Mouse (Mus musculus) adrenal gland, adult 8-10 months (tissue): ENCODE measurements around the gene Cd163l1. TPM values are rescaled to one million over a fixed set of nuclear protein-coding genes. Genes with fewer than 3 reads are reported as not detected.

ENCODE experiments used
- DNase-seq: peaks from one replicate; pipeline ENCODE4 v3.0.0; 2022
- total RNA-seq, 4 experiments: library from RNA; stranded (reverse); gene quantifications; 2 replicates each; pipeline ENCODE4 v1.2.4; 2022

Cd163l1 gene
- not detected for total RNA-seq

DNA sequence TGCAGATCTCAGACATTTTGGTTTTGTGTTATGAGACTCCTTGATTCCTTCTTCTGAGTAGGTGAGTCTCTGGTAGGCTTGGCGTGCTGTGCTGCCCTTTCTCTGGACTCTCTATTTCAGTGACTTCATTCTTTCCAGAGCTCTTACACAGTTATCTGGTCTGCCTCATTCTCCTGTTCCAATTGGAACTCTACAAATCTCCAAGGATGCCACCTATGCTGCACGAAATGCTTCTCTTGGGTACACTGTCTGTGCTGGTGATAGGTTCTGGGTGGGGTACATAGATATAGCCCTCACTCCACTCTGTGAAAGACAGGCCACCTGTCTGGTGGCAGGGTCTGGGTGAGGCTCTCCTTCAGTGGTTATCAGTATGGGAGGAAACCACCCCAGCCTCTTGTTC lies at the start of gene Cd163l1:
TSS of gene Cd163l1 (plus strand) at position 301 of the 400 bp plus-strand sequence.
- no peak for DNase-seq

DNA sequence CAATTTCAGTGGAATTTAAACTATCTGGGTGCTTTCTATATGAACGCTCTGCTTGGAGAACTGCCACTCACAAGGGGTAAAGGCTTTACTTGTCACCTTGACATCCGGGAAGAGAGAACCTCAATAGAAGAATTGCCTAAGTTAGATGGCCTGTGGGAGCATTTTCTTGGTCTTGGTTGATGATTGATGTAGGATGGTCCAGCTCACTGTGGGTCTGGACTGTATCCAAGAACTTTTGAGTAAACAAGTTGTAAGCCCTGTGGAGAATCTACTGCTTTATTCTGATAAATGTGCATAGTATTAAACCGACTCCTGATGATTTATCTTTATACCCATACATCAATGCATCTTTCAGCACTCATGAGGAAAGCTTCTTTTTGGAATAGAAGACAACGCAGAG lies 48.7 kb upstream of the Cd163l1 start:
- DNase-seq = no peak

DNA sequence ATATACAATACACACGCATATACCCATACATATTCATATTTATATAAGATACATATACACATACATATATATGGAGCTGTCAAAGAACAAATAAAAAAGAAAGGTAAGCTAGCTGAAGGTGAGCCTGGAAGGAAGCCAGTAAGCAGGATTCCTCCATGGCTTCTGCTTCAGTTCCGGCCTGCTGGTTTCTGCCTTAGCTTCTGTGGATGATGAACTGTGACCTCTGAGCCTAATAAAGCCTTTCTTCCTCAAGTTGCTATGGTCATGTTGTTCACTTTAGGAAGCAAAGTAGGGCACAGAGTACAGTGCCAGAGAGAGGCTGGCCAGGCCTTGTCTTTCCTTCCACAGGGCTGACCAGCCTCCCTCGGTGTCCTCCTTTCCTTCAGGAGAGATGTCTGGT lies 47.2 kb upstream of the Cd163l1 start:
- DNase-seq = no peak

DNA sequence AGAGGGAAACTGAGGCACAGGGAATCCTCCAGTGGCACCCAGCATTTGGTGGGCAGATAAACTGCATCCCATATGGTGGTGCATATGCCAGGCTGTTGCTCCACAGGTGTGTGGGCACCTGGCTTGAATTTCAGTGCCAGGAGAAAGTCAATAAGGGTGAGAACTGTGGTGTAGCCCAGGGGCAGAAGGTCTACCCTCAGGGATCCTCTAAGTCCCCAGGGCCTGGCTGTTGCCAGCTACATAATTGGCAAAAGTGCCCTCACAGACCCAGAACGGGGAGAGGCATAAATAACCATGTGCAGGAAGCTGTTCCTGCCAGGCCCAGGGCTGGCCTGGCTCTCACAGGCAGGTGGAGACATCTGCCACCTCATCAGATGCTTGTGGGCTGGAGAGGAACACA lies 45.1 kb upstream of the Cd163l1 start, which contains the start of gene Olfr523:
TSS of gene Olfr523 (plus strand) at position 282 of the 400 bp plus-strand sequence.
- no peak for DNase-seq

DNA sequence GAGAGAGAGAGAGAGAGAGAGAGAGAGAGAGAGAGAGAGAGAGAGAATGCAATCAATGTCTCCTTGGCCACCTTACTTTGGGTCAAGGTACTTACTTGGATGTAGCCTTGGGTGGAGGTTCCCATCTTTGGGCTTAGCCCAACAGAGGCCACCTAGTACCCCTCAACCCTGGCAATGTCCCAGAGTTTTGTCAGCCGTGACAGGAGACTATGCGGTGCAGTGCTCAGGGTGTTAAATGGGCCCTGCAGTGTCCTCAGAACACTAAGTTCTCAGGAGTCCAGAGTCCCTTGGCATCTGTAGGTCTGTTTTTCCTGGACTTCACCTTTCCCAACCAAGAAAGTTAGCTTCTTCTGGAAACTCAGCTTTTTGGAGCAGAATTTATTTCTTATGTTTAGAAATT lies 38.9 kb upstream of the Cd163l1 start:
- no peak for DNase-seq

DNA sequence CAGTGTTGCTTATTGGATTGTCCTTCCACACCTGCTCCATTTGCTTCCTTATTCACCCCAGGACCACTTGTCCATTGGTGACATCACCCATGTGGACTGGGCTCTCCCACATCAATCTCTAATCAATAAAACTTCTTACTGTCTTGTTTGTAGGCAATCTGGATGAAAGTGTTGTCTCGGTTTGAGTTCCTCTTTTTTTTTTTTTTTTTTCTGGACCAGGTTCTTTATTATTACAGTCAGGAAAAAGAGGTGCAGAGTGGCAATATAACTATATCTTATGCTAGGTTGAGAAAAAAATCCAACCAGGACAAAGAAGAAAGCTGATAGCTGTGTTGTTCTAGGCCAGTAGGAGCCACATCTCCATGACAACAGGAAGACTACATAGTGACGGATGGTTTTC lies 37.4 kb upstream of the Cd163l1 start:
- DNase-seq = no peak

DNA sequence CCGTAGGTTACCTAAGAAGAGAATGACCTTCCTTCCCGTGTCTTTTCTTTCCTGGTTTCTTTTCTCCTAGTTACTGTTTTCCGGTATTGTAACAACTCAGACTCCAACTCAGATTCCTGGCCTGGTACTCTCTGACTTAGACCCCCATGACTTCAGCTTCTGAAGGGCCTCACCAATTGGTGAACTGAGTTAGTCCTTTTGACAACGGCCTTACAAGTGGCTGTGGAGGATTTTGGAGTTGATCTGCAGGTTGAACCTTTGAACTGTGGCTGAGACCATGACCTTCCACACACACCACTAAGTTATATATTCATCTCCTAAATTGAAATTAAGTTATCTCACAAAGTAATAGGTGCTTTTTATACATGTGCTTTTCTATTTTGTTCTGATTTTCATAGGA lies 33.9 kb upstream of the Cd163l1 start:
- no peak for DNase-seq

DNA sequence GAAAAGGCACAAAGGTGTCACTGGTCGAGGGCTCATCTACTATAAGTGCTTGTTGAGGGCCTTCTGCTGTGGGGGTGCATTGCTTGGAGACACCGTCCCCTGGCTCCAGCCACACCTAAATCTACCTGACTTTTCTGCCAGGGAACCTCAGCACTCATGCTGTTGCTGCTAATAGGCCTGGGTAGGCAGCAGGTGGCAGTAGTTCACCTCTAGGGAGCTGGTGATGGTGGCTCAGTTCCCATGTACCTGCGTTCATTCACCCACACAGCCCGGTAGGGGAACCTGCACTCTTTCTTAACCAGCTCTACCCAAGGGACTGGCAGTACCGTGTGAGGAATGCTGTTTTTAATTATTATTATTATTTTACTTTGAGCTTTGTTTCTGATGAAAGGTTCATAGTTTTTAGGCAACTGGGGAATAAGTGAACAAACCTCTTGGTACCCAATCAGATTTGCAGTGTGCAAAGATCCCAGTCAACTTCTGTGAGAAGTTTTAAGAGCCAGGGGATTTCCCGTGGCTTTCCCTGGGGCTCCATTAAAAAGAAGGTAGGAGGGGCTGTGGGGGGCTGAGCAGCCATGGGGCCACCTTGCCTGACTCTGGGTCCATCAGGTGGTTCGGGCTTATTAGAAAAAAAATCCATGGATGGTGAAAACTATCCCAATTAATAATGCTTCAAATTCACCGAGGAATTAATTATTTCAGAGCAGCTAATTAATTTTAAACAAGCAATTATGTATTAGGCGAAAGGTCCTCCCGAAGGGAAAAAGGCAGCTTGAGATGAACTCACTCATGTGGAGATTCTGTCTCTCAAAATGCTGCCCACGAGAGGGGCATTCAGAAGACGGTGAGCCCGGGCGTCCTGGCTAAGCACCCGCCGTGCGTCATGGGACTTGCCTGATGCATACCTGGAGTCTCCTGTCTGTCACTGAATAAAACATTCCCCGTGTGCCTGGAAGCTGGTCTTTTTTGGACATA lies 31.1 kb upstream of the Cd163l1 start:
- no peak for DNase-seq

DNA sequence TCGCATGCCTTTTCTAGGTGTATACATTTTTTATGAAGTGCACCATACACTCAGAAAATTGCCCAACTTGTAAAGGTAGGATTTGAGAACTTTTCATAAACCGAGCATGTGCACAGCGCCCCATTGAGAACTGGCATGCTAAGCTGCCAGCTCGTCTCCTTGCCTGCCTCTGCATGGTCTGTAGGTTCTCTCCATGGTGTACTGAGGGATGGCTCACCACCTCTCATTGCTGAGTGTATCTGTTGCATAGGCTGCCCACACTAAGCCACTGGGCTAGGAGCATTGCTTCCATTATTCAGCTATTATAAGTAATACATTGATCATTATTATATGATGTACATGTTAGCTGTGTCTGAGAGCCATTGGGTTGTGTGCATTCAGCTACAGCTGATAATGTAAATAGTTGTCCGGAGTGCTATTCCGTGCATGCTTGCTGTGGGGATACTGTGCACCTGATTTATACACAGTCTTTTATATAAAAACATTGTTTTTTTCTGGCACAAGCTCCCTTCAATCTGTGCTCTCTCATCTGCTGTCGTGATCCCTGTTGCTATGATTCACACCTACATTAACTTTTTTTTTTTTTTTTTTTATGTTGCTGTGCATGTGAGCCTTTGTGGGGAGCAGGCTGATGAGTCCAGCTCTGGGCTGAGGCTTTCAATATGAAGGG lies 30.2 kb upstream of the Cd163l1 start:
- DNase-seq = no peak

DNA sequence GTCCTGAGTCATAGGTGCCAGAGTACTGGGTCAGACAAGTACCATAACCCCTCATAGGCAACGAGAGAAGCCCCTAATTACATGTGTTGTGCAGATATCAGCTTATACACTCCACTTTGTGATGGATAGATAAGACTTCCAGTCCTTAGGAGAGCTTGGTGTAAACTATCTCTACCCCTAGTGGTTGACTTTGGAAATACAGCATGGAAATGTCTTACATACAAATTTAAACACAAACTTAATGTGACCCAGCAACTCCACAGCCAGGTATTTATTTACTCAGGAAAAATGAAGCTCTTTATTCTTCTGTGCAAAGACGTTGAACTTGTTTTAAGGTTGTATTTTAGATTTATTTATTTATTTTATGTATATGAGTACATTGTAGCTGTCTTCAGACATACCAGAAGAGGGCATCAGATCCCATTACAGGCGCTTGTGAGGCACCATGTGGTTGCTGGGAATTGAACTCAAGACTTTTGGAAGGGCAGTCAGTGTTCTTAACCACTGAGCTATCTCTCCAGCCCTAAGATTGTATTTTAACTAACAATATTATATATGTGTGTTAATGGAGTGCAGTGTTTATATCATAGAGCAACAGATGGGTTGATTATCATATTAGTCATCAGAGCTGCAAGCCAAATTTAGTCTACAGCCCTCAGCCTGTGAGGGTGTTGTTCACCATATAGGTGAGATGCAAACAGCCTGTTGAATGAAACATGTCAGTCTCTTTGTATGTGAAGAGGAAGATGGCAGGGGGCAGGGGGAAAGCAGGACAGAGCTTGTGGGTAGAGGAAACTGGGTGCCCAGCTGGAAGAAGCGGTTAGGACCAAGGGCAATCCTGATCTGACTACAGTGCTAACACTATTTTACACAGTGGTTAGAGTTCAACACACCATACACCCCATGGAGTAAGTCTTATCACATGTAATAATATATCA lies 29.4 kb upstream of the Cd163l1 start:
- DNase-seq = no peak

DNA sequence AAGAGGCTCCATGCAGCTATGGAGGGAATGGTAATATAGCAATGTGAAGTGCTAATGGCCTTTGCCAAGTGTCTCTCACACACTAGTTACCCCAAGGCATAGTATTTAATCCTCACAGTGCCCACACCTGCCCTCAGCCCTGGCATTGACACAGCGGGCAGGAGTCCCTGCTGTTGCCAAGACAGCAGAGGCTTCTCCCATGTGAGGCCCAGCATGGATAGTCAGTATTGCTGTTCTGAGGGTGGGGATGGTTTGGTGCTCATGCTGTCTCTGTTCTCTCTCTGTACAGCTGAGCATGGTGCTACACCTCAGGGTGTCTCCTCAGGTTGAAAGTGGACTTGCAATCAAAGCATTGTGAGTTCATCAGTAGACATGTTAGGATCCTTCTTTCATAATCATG lies 27.6 kb upstream of the Cd163l1 start:
- DNase-seq = no peak

DNA sequence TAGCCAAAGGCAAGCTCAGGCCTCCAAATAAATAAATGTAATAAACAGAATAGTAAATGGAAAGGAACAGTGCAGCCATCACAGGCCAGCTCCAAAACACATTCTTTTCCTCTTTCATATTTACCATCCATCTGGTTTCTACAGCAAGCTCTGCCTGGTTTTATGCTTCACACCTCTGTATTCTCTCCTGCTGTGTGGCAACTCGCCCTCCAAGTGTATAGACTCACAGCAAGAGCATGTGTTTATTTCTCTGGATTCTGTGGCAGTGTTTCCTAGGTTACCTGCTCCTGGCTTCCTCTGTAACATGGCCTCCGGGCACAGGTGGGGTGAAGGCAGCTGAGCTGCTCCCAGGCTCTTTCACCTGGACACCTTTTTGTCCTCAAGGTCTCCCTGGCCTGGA lies 25.6 kb upstream of the Cd163l1 start:
- no peak for DNase-seq

DNA sequence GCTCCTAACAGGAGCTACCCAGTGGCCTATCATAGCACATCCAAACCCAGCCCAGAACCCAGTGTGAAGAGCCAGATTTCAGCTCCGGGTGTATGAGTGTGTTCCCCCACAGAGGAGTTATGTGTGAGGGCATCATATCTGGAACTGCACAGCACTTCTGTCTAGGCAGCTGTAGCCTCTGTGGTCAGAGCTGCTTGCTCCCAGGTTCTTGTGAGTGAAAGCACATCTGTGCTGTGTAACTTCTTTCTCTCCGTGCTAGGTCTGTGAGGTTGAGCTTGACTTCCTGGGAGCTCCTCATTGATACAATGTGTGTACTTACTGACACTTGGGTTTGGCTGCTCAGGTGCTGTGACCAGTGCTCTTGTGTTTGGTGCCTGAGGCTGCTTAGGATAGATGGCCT lies 25.2 kb upstream of the Cd163l1 start:
- DNase-seq = no peak

DNA sequence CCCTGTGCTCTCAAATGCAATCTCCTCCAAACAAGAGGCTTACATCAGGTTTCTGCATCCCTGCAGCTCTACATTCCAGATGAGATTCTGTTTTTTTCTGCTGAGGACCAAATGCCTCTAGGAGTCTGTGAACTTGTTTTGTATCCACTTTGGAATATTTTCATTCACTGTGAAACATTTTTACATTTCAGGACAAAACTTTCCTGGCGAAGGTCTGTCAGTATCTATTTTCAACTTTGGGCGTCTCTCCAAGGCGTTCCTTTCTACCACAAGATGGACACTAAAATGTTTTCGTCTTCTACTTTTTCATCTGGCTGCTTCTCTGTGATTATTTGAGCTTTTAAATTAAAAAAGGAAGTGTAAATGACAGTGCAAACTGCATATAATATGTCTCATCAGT lies 24.0 kb upstream of the Cd163l1 start:
- no peak for DNase-seq

DNA sequence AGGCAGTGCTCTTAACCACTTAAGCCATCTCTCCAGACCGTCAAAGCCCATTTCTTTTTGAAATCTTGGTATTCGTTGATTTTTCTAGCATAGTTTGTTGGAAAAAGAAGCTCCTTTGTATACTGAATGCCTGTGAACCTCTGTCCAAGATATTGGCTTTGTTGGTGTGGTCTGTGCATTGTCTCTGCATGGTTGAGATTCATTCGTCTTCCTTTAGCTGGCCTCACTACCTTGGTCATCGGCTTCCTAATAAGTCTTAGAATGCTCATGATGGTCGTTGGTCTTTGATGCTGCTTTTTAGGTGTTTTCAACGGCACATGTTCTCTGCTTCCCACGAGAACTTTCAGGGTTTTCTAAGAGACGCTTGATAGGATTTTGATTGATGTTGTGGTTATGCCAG lies 22.1 kb upstream of the Cd163l1 start:
- DNase-seq = no peak

DNA sequence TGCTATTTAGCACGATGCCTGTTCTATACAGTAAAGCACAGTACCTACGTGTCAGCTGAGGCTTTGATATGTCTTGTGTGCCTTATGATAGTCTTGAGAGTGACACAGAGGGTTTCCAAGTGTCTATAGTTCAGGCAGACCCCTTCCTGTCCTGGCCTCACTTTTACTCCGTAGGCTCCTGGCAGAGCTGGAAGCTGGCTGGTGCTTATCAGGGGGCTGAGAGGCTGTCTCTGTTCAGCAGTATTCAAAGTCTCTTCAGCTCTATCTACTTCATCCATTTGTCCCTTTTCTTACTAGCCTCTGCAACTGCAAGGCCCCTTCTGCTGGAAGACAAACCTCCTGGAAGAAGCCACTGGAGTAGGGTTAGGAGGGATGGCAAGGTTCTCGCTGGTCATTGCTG lies 17.0 kb upstream of the Cd163l1 start:
- DNase-seq = no peak

DNA sequence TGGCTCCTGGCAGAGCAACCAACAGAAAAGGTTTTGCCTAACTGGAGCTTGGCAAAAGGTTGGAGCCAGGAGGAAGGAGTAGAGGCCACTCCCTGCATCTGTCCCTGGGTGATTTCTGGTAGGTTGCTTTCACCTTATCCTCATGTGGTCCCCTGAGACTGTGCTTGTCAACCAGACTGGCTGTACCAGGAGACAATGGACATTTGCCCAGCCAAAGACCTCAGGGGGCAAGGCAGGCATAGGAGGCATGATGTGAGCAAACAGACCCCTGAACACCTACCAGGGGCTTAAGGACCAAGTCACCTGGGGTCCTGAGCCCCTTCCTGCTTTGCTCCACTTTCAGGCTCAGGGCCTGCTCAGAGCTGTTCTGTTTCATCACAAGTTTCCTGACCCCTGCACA lies 12.2 kb upstream of the Cd163l1 start, which contains the start of gene Olfr524:
TSS of gene Olfr524 (minus strand) at position 101 of the 400 bp plus-strand sequence.
- no peak for DNase-seq

DNA sequence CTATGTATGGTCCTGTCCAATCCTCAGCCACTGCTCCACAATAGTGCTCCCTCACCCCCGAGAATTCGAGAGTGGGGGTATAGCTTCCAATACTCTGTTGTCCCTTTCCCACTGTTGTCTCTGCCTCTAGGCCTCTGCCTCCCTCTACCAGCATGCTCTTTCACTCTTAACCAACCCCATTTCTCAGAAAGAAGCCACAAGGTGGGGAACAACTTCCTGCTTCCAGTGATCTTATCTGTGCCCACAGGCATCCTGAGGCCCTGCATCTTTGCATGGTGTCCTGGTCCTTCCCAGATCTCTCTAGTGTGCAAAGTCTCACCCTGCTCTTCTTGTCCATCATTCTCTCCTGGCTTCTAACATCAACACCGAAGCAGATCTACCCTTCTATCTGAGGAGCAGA lies 11.2 kb upstream of the Cd163l1 start:
- no peak for DNase-seq

DNA sequence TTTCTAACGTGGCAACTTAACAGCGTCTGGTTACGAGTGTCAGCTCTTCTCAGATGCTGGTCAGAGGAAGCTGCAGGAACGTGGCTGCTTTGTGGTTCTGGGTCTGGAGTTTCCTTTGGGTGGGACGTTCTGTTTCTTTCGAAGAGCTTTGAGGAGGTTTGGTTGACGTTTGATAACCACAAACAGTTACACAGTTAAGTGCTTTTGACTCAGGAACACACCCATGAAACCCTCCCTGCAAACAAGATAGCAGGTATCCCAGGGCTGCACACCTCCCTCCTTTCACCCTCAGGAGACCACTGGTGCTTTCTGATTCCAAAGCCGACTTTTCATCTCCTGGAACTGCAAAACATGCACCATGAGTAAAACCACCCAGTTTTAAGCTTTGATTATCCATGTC lies 9.9 kb upstream of the Cd163l1 start:
- DNase-seq = no peak

DNA sequence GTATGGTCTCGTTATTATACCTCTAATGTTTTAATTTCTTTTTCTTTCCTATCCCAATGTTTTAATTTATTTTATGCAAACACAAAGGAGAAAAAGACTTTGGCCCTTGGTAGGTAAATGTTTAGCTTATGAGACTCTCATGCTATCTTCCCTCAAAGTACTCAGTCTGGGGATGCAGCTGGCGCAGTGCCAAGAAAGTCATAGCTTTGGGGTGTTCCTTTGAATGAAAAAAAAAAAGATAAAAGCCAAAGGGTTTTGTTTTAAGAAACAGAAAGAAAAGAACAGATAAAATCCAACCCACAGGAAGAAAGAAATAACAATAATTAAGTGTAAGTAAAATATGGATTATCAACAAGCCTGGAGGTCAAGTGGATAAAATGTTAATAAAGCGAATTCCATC lies 9.4 kb upstream of the Cd163l1 start:
- DNase-seq = no peak

DNA sequence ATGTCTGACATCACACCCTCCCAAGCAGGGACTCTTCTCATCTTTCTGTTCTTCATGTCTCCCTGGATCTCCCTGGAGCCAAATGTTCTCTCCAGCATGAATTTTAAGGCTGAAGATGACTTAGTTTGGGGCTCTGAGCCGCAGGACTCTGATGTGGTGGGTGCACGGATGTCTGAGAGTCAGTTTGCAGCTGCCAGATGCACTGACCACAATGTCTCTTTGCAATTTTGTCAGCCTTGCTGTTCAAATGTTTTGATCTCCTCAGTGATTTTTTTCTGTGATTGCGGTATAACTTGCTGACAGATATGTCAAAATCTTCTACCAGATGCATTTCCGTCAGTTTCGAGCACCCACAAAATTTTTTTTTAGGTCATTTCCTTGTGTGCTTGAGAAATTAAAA lies 4.2 kb upstream of the Cd163l1 start:
- DNase-seq = no peak

DNA sequence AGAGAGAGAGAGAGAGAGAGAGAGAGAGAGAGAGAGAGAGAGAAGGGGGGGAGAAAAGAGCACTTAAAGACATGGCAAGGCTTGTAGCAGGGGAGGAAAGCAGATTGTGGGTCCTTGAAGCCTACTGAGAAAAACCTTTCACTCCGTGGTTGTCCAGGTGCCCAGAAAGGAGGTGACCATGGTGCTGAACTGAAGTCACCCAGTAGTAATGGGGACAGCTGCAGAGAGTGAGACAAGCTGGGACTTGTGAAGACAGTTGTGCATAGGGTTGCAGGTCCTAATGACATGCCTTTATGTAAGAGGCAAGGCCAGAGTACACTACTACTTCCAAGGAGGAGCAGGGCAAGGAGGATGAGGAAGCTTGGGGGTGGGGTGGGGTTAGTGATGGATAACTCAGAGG lies 1.2 kb downstream of the Cd163l1 start:
- no peak for DNase-seq

DNA sequence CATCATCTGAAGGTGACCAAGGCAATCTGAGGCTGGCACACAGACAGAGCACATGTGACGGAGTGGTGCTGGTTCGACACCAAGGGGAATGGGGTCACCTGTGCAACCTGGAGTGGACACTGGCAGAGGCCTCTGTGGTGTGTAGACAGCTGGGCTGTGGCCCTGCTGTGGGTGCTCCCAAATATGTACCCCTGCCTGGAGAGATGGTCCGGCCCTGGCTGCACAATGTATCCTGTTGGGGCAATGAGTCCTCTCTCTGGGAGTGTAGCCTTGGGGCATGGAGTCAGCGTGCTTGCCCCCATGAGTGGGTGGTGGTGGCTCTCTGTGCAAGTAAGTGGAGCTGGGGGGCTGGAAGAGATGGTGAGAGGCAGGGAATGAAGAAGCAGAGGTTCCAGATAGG lies 2.3 kb downstream of the Cd163l1 start:
- no peak for DNase-seq
